Mouse (Mus musculus) kidney, adult 18-20 months (tissue): ENCODE measurements around the gene Syt3.
A peak's percentile ranks its signal among the peaks of the same experiment; 100 is the strongest.

ENCODE experiments used
- DNase-seq: peaks from one replicate; pipeline ENCODE4 v3.0.0; 2021

Syt3 gene

GRCm38 (mm10) chr7:44357531-44357930, 26.4 kb upstream of the Syt3 start:
- DNase-seq: no peak

GRCm38 (mm10) chr7:44358012-44358411, 25.9 kb upstream of the Syt3 start:
- DNase-seq: no peak

- no peak for DNase-seq
Observed at GRCm38 (mm10) chr7:44358886-44359654, 24.8 kb upstream of the Syt3 start.

- peak; percentile 96 for DNase-seq
Observed at GRCm38 (mm10) chr7:44359908-44360672, 23.8 kb upstream of the Syt3 start.

GRCm38 (mm10) chr7:44360792-44361301, 23.1 kb upstream of the Syt3 start:
- no peak for DNase-seq

GRCm38 (mm10) chr7:44372678-44373077, 11.2 kb upstream of the Syt3 start:
- no peak for DNase-seq

- DNase-seq: no peak
Observed at GRCm38 (mm10) chr7:44373460-44373859, 10.4 kb upstream of the Syt3 start.

GRCm38 (mm10) chr7:44373889-44374652, 9.8 kb upstream of the Syt3 start:
- DNase-seq: peak; percentile 88

GRCm38 (mm10) chr7:44374756-44375155, 9.1 kb upstream of the Syt3 start:
- no peak for DNase-seq

GRCm38 (mm10) chr7:44375207-44375606, 8.7 kb upstream of the Syt3 start:
- DNase-seq: no peak

GRCm38 (mm10) chr7:44375793-44376192, 8.1 kb upstream of the Syt3 start:
- no peak for DNase-seq

- peak; percentile 64 for DNase-seq
Observed at GRCm38 (mm10) chr7:44378290-44378689, 5.6 kb upstream of the Syt3 start.

- DNase-seq: no peak
Observed at GRCm38 (mm10) chr7:44382541-44382940, 1.4 kb upstream of the Syt3 start.

- DNase-seq: no peak
Observed at GRCm38 (mm10) chr7:44384716-44385059, 786 bp downstream of the Syt3 start.

GRCm38 (mm10) chr7:44385720-44386119, 1.8 kb downstream of the Syt3 start, which contains the start of gene 1700008O03Rik:
TSS of gene 1700008O03Rik (minus strand) at chr7:44385820.
- no peak for DNase-seq

- DNase-seq: no peak
Observed at GRCm38 (mm10) chr7:44391831-44392230, 7.9 kb downstream of the Syt3 start.

GRCm38 (mm10) chr7:44392341-44392740, 8.4 kb downstream of the Syt3 start:
- DNase-seq: no peak

- no peak for DNase-seq
Observed at GRCm38 (mm10) chr7:44393284-44393683, 9.4 kb downstream of the Syt3 start.

- DNase-seq: peak; percentile 55
Observed at GRCm38 (mm10) chr7:44398570-44398969, 14.7 kb downstream of the Syt3 start.

GRCm38 (mm10) chr7:44401673-44402072, 17.8 kb downstream of the Syt3 start:
- DNase-seq: no peak

- peak; percentile 72 for DNase-seq
Observed at GRCm38 (mm10) chr7:44405346-44406014, 21.6 kb downstream of the Syt3 start.

- no peak for DNase-seq
Observed at GRCm38 (mm10) chr7:44406015-44406355, 22.1 kb downstream of the Syt3 start.

GRCm38 (mm10) chr7:44411144-44411543, 27.2 kb downstream of the Syt3 start:
- no peak for DNase-seq
